Mouse (Mus musculus) kidney, embryonic 15.5 days (tissue): ENCODE measurements around the gene Dnajb7. TPM values are rescaled to one million over a fixed set of nuclear protein-coding genes. Genes with fewer than 3 reads are reported as not detected.

ENCODE experiments used
- ATAC-seq: fragments of 200-750 bp; cut with Nextera tagmentation; replicated peaks from 2 replicates; pipeline ENCODE4 v1.8.0; 2017; ENCODE audit warnings: moderate TSS enrichment; ENCODE audit not compliant: low FRiP score
- H3K27ac ChIP-seq: fragments of 300-500 bp; sonication (generic); 2 replicates; pipeline ENCODE4 v1.5.1; 2015; ENCODE audit warnings: mild to moderate bottlenecking, inconsistent platforms
- H3K27me3 ChIP-seq: fragments of 300-500 bp; sonication (generic); 2 replicates; pipeline ENCODE4 v1.6.1; 2015; ENCODE audit warnings: inconsistent platforms
- H3K36me3 ChIP-seq: fragments of 300-500 bp; sonication (generic); 2 replicates; pipeline ENCODE4 v1.6.1; 2015; ENCODE audit warnings: inconsistent platforms
- H3K4me1 ChIP-seq: fragments of 300-500 bp; sonication (generic); 2 replicates; pipeline ENCODE4 v1.6.1; 2015; ENCODE audit warnings: inconsistent platforms
- H3K4me2 ChIP-seq: fragments of 300-500 bp; sonication (generic); 2 replicates; pipeline ENCODE4 v1.6.1; 2015; ENCODE audit warnings: moderate library complexity, mild to moderate bottlenecking, inconsistent platforms
- H3K4me3 ChIP-seq: fragments of 300-500 bp; sonication (generic); replicated peaks from 2 replicates; pipeline ENCODE4 v1.5.1; 2015; ENCODE audit warnings: mild to moderate bottlenecking, inconsistent platforms
- H3K9ac ChIP-seq: fragments of 300-500 bp; sonication (generic); 2 replicates; pipeline ENCODE4 v1.6.1; 2015; ENCODE audit warnings: mild to moderate bottlenecking, inconsistent platforms
- H3K9me3 ChIP-seq: fragments of 300-500 bp; sonication (generic); replicated peaks from 2 replicates; pipeline ENCODE4 v1.6.1; 2016; ENCODE audit warnings: inconsistent platforms
- WGBS: fragments of 180-500 bp; shearing (Covaris S2); methylation state at CpG from one replicate; pipeline ENCODE4 v1.1.7; 2015; ENCODE audit warnings: mixed read lengths; 5-methylcytosine and 5-hydroxymethylcytosine counted together
- polyA plus RNA-seq: library from polyadenylated mRNA; unstranded; fragments of >200 nt; fragmentation: Nextera tagmentation; extraction: Ambion mirVana; gene quantifications from 2 replicates; pipeline ENCODE4 v1.2.1, GENCODE M21; 2015

Gene Dnajb7
- polyA plus RNA-seq, 1 experiment from 2014 or later = 2.1 TPM

GRCm38 (mm10) chr15:81364271-81364670, 43.8 kb downstream of the Dnajb7 start:
- no peak overlapping the region for H3K4me3 ChIP-seq
- H3K9ac ChIP-seq = no peak overlapping the region
- ATAC-seq = no peak
- H3K27ac ChIP-seq = no peak overlapping the region
- H3K27me3 ChIP-seq = no peaks in the 10 kb centered on the region
- H3K4me2 ChIP-seq = no peak overlapping the region
- WGBS = 93% methylated on average over 1 of the region's 1 CpGs
- peaks cover 16% of the 10 kb centered on the region for H3K4me1 ChIP-seq
- H3K9me3 ChIP-seq = no peaks in the 10 kb centered on the region
- H3K36me3 ChIP-seq = peaks cover 66% of the 10 kb centered on the region

- 69% methylated on average over 1 of the region's 1 CpGs for WGBS
- Histone ChIP-seq H3K36me3 (peaks cover 50% of the 10 kb centered on the region), H3K27me3 (no peaks in the 10 kb centered on the region), H3K27ac (0 out of 2 replicates have a peak overlapping the region, but pooled peaks have one; percentile 27), H3K4me2 (no peak overlapping the region), H3K9me3 (no peaks in the 10 kb centered on the region), H3K4me3 (no peak overlapping the region), H3K9ac (no peak overlapping the region), H3K4me1 (peaks cover 26% of the 10 kb centered on the region)
- no peak for ATAC-seq
Measured at GRCm38 (mm10) chr15:81362501-81362900, 45.6 kb downstream of the Dnajb7 start.

- Histone ChIP-seq H3K9me3 (no peaks in the 10 kb centered on the region), H3K27me3 (no peaks in the 10 kb centered on the region), H3K4me2 (peak overlapping the region; percentile 74), H3K4me3 (peak overlapping the region; percentile 70; the same call in 1 of the 2 replicates), H3K4me1 (peaks cover 32% of the 10 kb centered on the region), H3K36me3 (peaks cover 40% of the 10 kb centered on the region), H3K9ac (no peak overlapping the region), H3K27ac (peak overlapping the region; percentile 89)
- WGBS = 43% methylated on average over 10 of the region's 10 CpGs
- no peak for ATAC-seq
Measured at GRCm38 (mm10) chr15:81361417-81362015, 46.6 kb downstream of the Dnajb7 start.

- ATAC-seq = peak; percentile 69
- Histone ChIP-seq H3K27me3 (no peaks in the 10 kb centered on the region), H3K4me3 (peak overlapping the region; percentile 70), H3K27ac (peak overlapping the region; percentile 89), H3K9ac (peak overlapping the region; percentile 78; the same call in 1 of the 2 replicates), H3K4me1 (peaks cover 32% of the 10 kb centered on the region), H3K4me2 (peak overlapping the region; percentile 74), H3K36me3 (peaks cover 35% of the 10 kb centered on the region), H3K9me3 (no peaks in the 10 kb centered on the region)
- 26% methylated on average over 6 of the region's 6 CpGs for WGBS
Measured at GRCm38 (mm10) chr15:81361022-81361404, 47.1 kb downstream of the Dnajb7 start.

GRCm38 (mm10) chr15:81360345-81361021, 47.6 kb downstream of the Dnajb7 start, which contains the start of gene Slc25a17:
Gene Slc25a17, minus strand, starts transcription at chr15:81360812.
- Histone ChIP-seq H3K9me3 (no peaks in the 10 kb centered on the region), H3K4me2 (peak within 1 kb of the TSS; percentile 74), H3K4me1 (peaks cover 32% of the 10 kb centered on the region), H3K36me3 (peaks cover 30% of the 10 kb centered on the region), H3K27me3 (no peaks in the 10 kb centered on the region), H3K4me3 (peak within 1 kb of the TSS; percentile 70), H3K27ac (peak within 1 kb of the TSS; percentile 89), H3K9ac (peak within 1 kb of the TSS; percentile 78)
- under 1% methylated on average over 30 of the region's 30 CpGs for WGBS
- ATAC-seq = peak; percentile 99

GRCm38 (mm10) chr15:81359421-81359820, 48.7 kb downstream of the Dnajb7 start:
- 77% methylated on average over 5 of the region's 5 CpGs for WGBS
- Histone ChIP-seq H3K4me3 (peak overlapping the region; percentile 70), H3K4me1 (peaks cover 32% of the 10 kb centered on the region), H3K27me3 (no peaks in the 10 kb centered on the region), H3K9me3 (no peaks in the 10 kb centered on the region), H3K27ac (peak overlapping the region; percentile 89; the same call in 1 of the 2 replicates), H3K4me2 (peak overlapping the region; percentile 74), H3K36me3 (peaks cover 19% of the 10 kb centered on the region), H3K9ac (no peak overlapping the region)
- ATAC-seq = no peak

- Histone ChIP-seq H3K36me3 (peaks cover 17% of the 10 kb centered on the region), H3K9me3 (no peaks in the 10 kb centered on the region), H3K4me1 (peaks cover 32% of the 10 kb centered on the region), H3K9ac (no peak overlapping the region), H3K27me3 (no peaks in the 10 kb centered on the region), H3K4me3 (peak overlapping the region; percentile 70; the same call in 1 of the 2 replicates), H3K27ac (peak overlapping the region; percentile 89; the same call in 1 of the 2 replicates), H3K4me2 (peak overlapping the region; percentile 74)
- no peak for ATAC-seq
- WGBS = 48% methylated on average over 3 of the region's 3 CpGs
Measured at GRCm38 (mm10) chr15:81358943-81359342, 49.2 kb downstream of the Dnajb7 start.

GRCm38 (mm10) chr15:81356946-81357345, 51.2 kb downstream of the Dnajb7 start:
- Histone ChIP-seq H3K36me3 (peaks cover 5% of the 10 kb centered on the region; the same call in 1 of the 2 replicates), H3K9ac (no peak overlapping the region), H3K4me1 (peaks cover 32% of the 10 kb centered on the region), H3K27ac (0 out of 2 replicates have a peak overlapping the region, but pooled peaks have one; percentile 16), H3K4me3 (no peak overlapping the region), H3K9me3 (no peaks in the 10 kb centered on the region), H3K27me3 (no peaks in the 10 kb centered on the region), H3K4me2 (no peak overlapping the region)
- no peak for ATAC-seq
- WGBS = 33% methylated on average over 5 of the region's 5 CpGs

Other genes starting within 250 kb of the Dnajb7 start
- gene Mrtfa, start 217.5 kb downstream of the Dnajb7 start, polyA plus RNA-seq = 23.4 and 27.0 TPM in 2 replicates
- gene Mchr1, start 172.8 kb downstream of the Dnajb7 start, polyA plus RNA-seq = 1.1 and 1.2 TPM in 2 replicates
- gene Slc25a17, start 47.5 kb downstream of the Dnajb7 start, polyA plus RNA-seq = 122 and 128 TPM in 2 replicates
- gene St13, start 8.2 kb downstream of the Dnajb7 start, polyA plus RNA-seq = 185 and 196 TPM in 2 replicates
- 13.2 and 13.3 TPM in 2 replicates for gene Xpnpep3, start 8.2 kb downstream of the Dnajb7 start, polyA plus RNA-seq
- 459 and 522 TPM in 2 replicates for gene Rbx1, start 58.0 kb upstream of the Dnajb7 start, polyA plus RNA-seq
- gene Ep300, start 177.1 kb upstream of the Dnajb7 start, polyA plus RNA-seq = 18.6 and 19.0 TPM in 2 replicates